Mouse (Mus musculus) right cerebral cortex, postnatal 4 days (tissue): ENCODE measurements around the gene Leng8.
"Not testable (repeated sequence)": the region's sequence is repeated elsewhere in the genome, so short reads cannot be mapped to it uniquely, and the experiment has no call there.

Experiments used
- DNase-seq: peaks from one replicate; pipeline ENCODE4 v3.0.0-alpha.2; 2022

Leng8 gene

GRCm38 (mm10) chr7:4148341-4149208 lies 11.7 kb downstream of the Leng8 start:
- DNase-seq = no peak

- DNase-seq = peak; percentile 76
Measured at GRCm38 (mm10) chr7:4149209-4150054, 12.6 kb downstream of the Leng8 start.

DNA sequence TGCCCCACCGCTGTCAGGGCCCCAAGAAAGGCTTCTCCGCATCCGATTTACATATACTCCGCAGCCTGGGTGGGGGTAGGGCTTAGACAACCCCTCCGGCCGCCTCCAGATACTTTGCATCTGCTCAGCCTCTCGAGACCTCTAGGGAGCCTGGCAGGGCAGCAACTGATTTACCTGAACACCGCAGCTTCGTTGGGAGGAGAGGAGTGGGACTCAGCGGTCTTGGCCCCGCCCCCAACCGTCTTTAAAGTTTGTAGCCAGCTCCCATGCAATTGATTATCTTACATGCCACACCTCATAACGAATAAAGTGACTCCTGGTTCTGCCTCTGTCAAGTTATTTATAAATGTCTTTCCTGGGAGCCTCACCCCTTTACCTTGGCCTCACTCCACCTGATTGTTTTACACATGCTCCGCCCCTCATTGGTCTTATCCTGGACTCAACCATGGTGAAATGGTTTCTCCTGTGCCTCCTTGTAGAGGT lies 13.3 kb downstream of the Leng8 start, which contains the start of gene Leng9:
Gene Leng9 (minus strand): TSS at position 316 of the 483 bp plus-strand sequence.
- no peak for DNase-seq

DNA sequence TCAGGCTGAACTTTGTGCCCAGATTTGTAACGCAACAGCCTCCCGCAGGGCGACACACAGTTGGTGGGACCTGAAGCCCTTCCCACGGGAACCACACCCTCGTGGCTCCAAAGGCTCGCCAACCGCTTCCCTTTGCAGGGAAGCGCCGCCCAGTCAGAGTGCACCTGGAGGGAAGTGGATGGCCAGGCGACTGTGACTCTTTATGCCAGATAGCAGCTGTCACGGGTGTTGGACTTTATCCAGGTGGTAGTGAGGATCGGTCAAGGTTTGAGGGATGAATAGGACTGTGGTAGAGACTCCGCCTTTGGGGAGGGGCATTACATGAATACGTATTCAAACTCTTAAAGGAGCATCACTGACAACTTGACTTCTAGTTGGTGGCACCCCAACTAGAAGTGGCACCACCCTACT lies 14.0 kb downstream of the Leng8 start:
- no peak for DNase-seq

DNA sequence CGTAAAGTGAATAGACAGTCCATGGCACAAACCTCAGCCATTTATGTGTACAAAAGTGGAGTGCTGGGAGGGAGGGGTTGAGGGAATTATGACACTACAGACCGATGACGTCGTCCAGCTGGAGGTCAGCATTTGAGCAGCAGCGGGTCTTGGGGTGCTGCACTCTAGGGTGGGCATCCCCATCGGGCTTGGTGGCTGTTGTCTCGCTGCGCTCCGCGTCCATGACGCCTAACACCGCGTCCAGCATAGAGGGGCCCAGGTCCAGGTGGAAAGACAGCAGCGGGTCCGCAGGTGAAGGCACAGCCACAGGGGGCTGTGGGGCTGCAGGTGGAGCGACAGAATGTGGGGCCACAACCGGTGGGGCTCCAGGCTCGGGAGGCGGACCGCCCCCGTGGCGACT lies 14.4 kb downstream of the Leng8 start:
- DNase-seq = no peak

DNA sequence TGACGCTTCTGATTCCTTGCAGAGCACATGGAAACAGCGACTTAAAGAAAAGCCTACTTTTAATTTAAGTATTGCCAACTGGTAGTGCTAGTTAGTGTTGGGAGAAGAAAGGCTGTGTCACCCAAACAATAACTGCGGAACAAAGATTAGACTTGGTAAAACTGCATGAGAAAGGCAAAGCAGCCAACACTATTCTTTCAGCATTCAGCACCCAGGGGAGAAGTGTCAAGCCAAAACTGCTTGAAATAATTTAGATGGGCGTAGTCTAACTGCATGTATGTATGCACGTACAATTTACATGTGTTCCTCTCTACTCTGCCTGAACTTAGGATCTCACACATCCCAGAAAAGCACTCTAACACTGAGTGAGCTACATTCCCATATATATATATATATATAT lies 17.5 kb downstream of the Leng8 start:
- no peak for DNase-seq

GRCm38 (mm10) chr7:4154976-4155375 lies 18.1 kb downstream of the Leng8 start:
- DNase-seq = no peak

- DNase-seq = not testable (repeated sequence)
Measured at GRCm38 (mm10) chr7:4161596-4161995, 24.8 kb downstream of the Leng8 start.

GRCm38 (mm10) chr7:4163571-4164072 lies 26.8 kb downstream of the Leng8 start:
- no peak for DNase-seq

- DNase-seq = no peak
Measured at GRCm38 (mm10) chr7:4164090-4164910, 27.5 kb downstream of the Leng8 start, which contains the start of gene Cdc42ep5. TSS of gene Cdc42ep5 (minus strand) at chr7:4164860.

GRCm38 (mm10) chr7:4165286-4165685 lies 28.4 kb downstream of the Leng8 start:
- DNase-seq = no peak

DNA sequence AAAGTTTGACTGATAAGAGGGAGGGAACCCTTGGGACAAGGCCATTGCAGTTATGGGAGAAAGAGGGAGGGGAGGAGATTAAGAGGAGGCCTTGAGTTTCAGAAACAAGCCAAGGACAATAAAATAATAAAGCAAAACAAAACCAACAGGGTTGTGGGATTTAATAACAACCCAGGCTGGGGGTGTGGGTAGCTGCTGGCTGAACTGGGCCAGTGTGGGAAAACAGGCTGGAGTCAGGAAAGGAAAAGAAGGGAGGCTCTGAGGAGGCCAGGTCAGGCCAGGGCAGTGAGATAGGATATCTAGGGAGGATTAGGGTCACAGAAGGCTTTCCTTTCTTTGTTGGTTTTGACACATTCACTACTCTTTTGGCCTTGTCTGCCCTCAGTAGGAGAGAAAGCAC lies 30.3 kb downstream of the Leng8 start:
- no peak for DNase-seq

DNA sequence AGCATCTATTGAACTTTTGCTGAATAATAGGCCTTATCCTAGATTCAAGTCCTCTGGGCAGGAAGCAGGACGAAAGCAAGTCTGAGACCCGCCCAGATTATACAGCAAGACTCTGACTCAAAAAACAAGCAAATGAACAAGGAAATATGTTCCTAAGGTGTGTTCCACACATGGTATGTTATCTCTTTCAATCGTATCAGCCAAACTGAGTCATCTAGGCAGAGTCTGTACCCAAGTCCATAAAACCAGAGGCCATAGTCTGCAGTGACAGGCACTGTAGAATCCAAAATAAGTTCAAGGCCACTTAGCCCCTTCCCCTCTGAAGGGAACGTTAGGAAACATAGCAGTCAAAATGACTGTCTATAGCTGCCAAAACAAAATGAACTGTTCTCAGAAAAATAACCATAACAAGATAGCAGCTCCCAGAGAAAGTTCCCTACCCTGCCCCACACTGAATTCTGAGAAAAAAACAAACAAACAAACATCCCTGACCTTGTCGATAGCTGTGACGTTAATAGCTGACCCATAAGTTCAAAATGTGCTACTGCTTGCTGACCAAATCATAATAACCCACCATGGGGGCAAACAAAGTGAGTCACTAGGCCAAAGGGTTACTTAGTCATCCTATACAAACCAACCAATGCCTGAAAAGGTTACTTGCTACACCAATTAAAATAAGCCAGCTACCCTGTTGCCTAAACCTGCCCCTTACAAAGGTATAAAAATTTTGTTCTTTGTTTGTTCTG lies 33.5 kb downstream of the Leng8 start:
- DNase-seq = no peak

DNA sequence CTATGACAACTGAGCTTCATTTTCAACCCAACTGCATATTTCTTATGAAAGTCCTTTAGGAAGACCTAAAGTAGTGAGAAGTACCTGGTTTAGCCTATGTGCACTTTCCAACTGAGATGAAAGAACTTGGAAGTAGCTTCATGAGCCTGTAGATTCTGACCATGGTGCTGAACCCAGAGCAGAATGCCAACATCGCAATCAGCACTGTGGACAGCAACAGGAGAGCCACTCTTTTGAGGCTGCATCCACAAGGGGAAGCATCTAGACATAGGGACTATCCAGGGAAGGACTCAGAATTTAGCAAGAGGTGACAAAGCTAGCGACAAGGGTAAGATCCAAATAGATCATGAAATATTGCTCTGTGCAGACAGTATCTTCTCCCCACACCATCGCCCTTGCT lies 41.6 kb downstream of the Leng8 start:
- DNase-seq = no peak
